20 mouse cellular contexts compared by ENCODE assay signal in genomic region chr14:106027686-106028085, GRCm38 (mm10).
DNase-seq lines count a peak whose midpoint lies in the region; ATAC-seq and TF ChIP-seq lines count a peak whose summit lies in the region.
"Had no signal": no experiment of that assay in that cellular context is flagged by ENCODE, and none has a peak within 500 bp of the region (broad histone marks: within the 10 kb centered on the region; RNA-seq: fewer than 3 reads in every experiment).

No protein-coding gene starts in this region.

- H3K4me2 ChIP-seq in embryonic facial prominence, embryonic 14.5 days (ENCODE audit: low read depth, low read length), result no peak overlapping the region
- H3K4me2 ChIP-seq in kidney, embryonic 16.5 days (replicated peaks; ENCODE audit: low read depth, low read length), result no peak overlapping the region
- no peak overlapping the region for H3K4me2 ChIP-seq in stomach, embryonic 16.5 days (ENCODE audit: low read depth, low read length)
- H3K4me2 ChIP-seq in stomach, postnatal 0 days (replicated peaks; ENCODE audit: low read depth), result no peak overlapping the region
- H3K4me2 ChIP-seq: embryonic facial prominence, embryonic 13.5 days; forebrain, embryonic 13.5 days; heart, embryonic 12.5 days had no signal

- no peak overlapping the region for H3K27ac ChIP-seq in embryonic facial prominence, embryonic 14.5 days (replicated peaks; ENCODE audit: low read depth, low read length)
- H3K27ac ChIP-seq in embryonic facial prominence, embryonic 10.5 days (replicated peaks), result no peak overlapping the region
- no peak overlapping the region for H3K27ac ChIP-seq in kidney, embryonic 16.5 days (ENCODE audit: low read length)
- no peak overlapping the region for H3K27ac ChIP-seq in stomach, embryonic 16.5 days (ENCODE audit: low read length)
- H3K27ac ChIP-seq in stomach, postnatal 0 days (replicated peaks), result no peak overlapping the region
- H3K27ac ChIP-seq: embryonic facial prominence, embryonic 13.5 days; forebrain, embryonic 13.5 days; hindbrain, embryonic 10.5 days had no signal

- ATAC-seq in embryonic facial prominence, embryonic 14.5 days (ENCODE audit: low read depth), result no peak
- peak; percentile 70; the same call in 1 of the 2 replicates for ATAC-seq in kidney, embryonic 16.5 days (ENCODE audit: low FRiP score, low TSS enrichment)
- peak; percentile 72; the same call in 1 of the 2 replicates for ATAC-seq in stomach, embryonic 16.5 days (ENCODE audit: insufficient read depth, low FRiP score)
- ATAC-seq in stomach, postnatal 0 days (ENCODE audit: low FRiP score, low TSS enrichment), result no peak
- ATAC-seq: CD4-positive, CD25-positive, alpha-beta regulatory T cell, adult 4 months; forebrain, embryonic 13.5 days; forebrain, postnatal 0 days had no signal

- TF ChIP-seq CTCF in stomach, postnatal 0 days (IDR thresholded peaks at IDR 0.05; ENCODE audit: low read depth), result no peak

- H3K9me3 ChIP-seq in embryonic facial prominence, embryonic 14.5 days (ENCODE audit: control insufficient read depth, low read length), result 0 out of 2 replicates have a peak, but pooled peaks cover 11% of the 10 kb centered on the region
- no peaks in the 10 kb centered on the region for H3K9me3 ChIP-seq in embryonic facial prominence, embryonic 10.5 days
- H3K9me3 ChIP-seq in kidney, embryonic 16.5 days (ENCODE audit: low read length), result peaks cover 3% of the 10 kb centered on the region; the same call in 1 of the 2 replicates
- H3K9me3 ChIP-seq in stomach, embryonic 16.5 days (replicated peaks; ENCODE audit: control insufficient read depth, low read length), result peaks cover 9% of the 10 kb centered on the region; the same call in 1 of the 2 replicates
- H3K9me3 ChIP-seq in stomach, postnatal 0 days (ENCODE audit: control insufficient read depth, low read length), result no peaks in the 10 kb centered on the region
- H3K9me3 ChIP-seq: forebrain, embryonic 13.5 days had no signal

- H3K27me3 ChIP-seq in embryonic facial prominence, embryonic 14.5 days (replicated peaks; ENCODE audit: control insufficient read depth, insufficient read depth, low read length), result no peaks in the 10 kb centered on the region
- H3K27me3 ChIP-seq in embryonic facial prominence, embryonic 10.5 days (replicated peaks; ENCODE audit: low read depth, poor library complexity, severe bottlenecking), result no peaks in the 10 kb centered on the region
- no peaks in the 10 kb centered on the region for H3K27me3 ChIP-seq in kidney, embryonic 16.5 days (ENCODE audit: insufficient read depth, low read length)
- H3K27me3 ChIP-seq in stomach, embryonic 16.5 days (ENCODE audit: control insufficient read depth, insufficient read depth, low read length), result no peaks in the 10 kb centered on the region
- no peaks in the 10 kb centered on the region for H3K27me3 ChIP-seq in stomach, postnatal 0 days (ENCODE audit: control insufficient read depth, insufficient read depth, low read length)
- H3K27me3 ChIP-seq: embryonic facial prominence, embryonic 13.5 days; forebrain, embryonic 13.5 days; heart, embryonic 12.5 days had no signal

- TF ChIP-seq EP300 in stomach, postnatal 0 days (optimal IDR thresholded peaks at IDR 0.05), result no peak

- peak; percentile 38 for DNase-seq in embryonic facial prominence, embryonic 14.5 days (ENCODE audit: low spot score)
- no peak for DNase-seq in embryonic facial prominence, embryonic 10.5 days (ENCODE audit: low spot score)
- DNase-seq in kidney, postnatal 36 days, result no peak
- no peak for DNase-seq in stomach, postnatal 0 days (ENCODE audit: low spot score)
- no peak for DNase-seq in spleen, adult 18-20 months
- DNase-seq: adrenal gland, adult 8-10 months; adrenal gland, postnatal 36 days; cerebellum, adult 11-12 months; cerebellum, adult 9-10 months; cerebellum, postnatal 25 days; forebrain, postnatal 0 days; gastrocnemius, postnatal 14 days had no signal

- H3K4me3 ChIP-seq in embryonic facial prominence, embryonic 14.5 days (ENCODE audit: low read depth, low read length), result no peak overlapping the region
- no peak overlapping the region for H3K4me3 ChIP-seq in embryonic facial prominence, embryonic 10.5 days
- no peak overlapping the region for H3K4me3 ChIP-seq in kidney, embryonic 16.5 days (ENCODE audit: low read length)
- no peak overlapping the region for H3K4me3 ChIP-seq in stomach, embryonic 16.5 days (replicated peaks; ENCODE audit: low read length)
- H3K4me3 ChIP-seq in stomach, postnatal 0 days (ENCODE audit: low read depth, low read length), result no peak overlapping the region
- H3K4me3 ChIP-seq: embryonic facial prominence, embryonic 13.5 days; forebrain, embryonic 13.5 days; heart, embryonic 12.5 days; hindbrain, embryonic 10.5 days had no signal

- no peaks in the 10 kb centered on the region for H3K4me1 ChIP-seq in embryonic facial prominence, embryonic 14.5 days (ENCODE audit: control insufficient read depth, insufficient read depth, low read length)
- no peaks in the 10 kb centered on the region for H3K4me1 ChIP-seq in embryonic facial prominence, embryonic 10.5 days
- no peaks in the 10 kb centered on the region for H3K4me1 ChIP-seq in kidney, embryonic 16.5 days (ENCODE audit: insufficient read depth, low read length)
- peaks cover 4% of the 10 kb centered on the region for H3K4me1 ChIP-seq in stomach, embryonic 16.5 days (ENCODE audit: control insufficient read depth, insufficient read depth, low read length)
- H3K4me1 ChIP-seq in stomach, postnatal 0 days (replicated peaks; ENCODE audit: control insufficient read depth, insufficient read depth), result no peaks in the 10 kb centered on the region
- H3K4me1 ChIP-seq: embryonic facial prominence, embryonic 13.5 days; forebrain, embryonic 13.5 days; heart, embryonic 12.5 days; hindbrain, embryonic 10.5 days had no signal

- no peak overlapping the region for H3K9ac ChIP-seq in embryonic facial prominence, embryonic 14.5 days (ENCODE audit: low read depth, low read length)
- no peak overlapping the region for H3K9ac ChIP-seq in kidney, embryonic 16.5 days (replicated peaks; ENCODE audit: low read length)
- no peak overlapping the region for H3K9ac ChIP-seq in stomach, embryonic 16.5 days (ENCODE audit: low read length)
- no peak overlapping the region for H3K9ac ChIP-seq in stomach, postnatal 0 days (ENCODE audit: low read length)
- H3K9ac ChIP-seq: embryonic facial prominence, embryonic 13.5 days; forebrain, embryonic 13.5 days; forebrain, postnatal 0 days; heart, embryonic 12.5 days had no signal

- no peaks in the 10 kb centered on the region for H3K36me3 ChIP-seq in embryonic facial prominence, embryonic 14.5 days (ENCODE audit: control insufficient read depth, insufficient read depth, low read length)
- H3K36me3 ChIP-seq in embryonic facial prominence, embryonic 10.5 days (replicated peaks), result no peaks in the 10 kb centered on the region
- no peaks in the 10 kb centered on the region for H3K36me3 ChIP-seq in kidney, embryonic 16.5 days (ENCODE audit: insufficient read depth, low read length)
- H3K36me3 ChIP-seq in stomach, embryonic 16.5 days (ENCODE audit: control insufficient read depth, insufficient read depth, low read length), result no peaks in the 10 kb centered on the region
- H3K36me3 ChIP-seq in stomach, postnatal 0 days (ENCODE audit: control insufficient read depth, insufficient read depth, low read length), result no peaks in the 10 kb centered on the region
- H3K36me3 ChIP-seq: embryonic facial prominence, embryonic 13.5 days; G1E; heart, embryonic 12.5 days; hindbrain, embryonic 10.5 days had no signal

- 70% methylated on average over 5 of the region's 5 CpGs for WGBS in embryonic facial prominence, embryonic 14.5 days
- 86% methylated on average over 5 of the region's 5 CpGs for WGBS in embryonic facial prominence, embryonic 10.5 days
- 71% methylated on average over 5 of the region's 5 CpGs for WGBS in kidney, embryonic 16.5 days
- WGBS in stomach, embryonic 16.5 days, result 51% methylated on average over 5 of the region's 5 CpGs
- 43% methylated on average over 5 of the region's 5 CpGs for WGBS in stomach, postnatal 0 days

Comparison
In these comparisons a context has a peak if more than half of its experiments do, and no peak if none do; other contexts are left out.
1. ATAC-seq: peak in kidney, embryonic 16.5 days (single experiment) and stomach, embryonic 16.5 days (single experiment); none in embryonic facial prominence, embryonic 14.5 days (single experiment) and stomach, postnatal 0 days (single experiment).